Mouse (Mus musculus) CH12.LX (cell line): Measurements from ENCODE around the gene Agbl5. TPM values are rescaled to one million over a fixed set of nuclear protein-coding genes. Genes with fewer than 3 reads are reported as not detected.

Experiments
- DNase-seq: peaks from one replicate; pipeline ENCODE4 v3.0.0-alpha.2; 2013; ENCODE audit errors: extremely low read depth
- H3K27ac ChIP-seq: 2 replicates; pipeline ENCODE4 v1.5.1; 2012; ENCODE audit warnings: low read depth, mild to moderate bottlenecking, control low read depth, moderate library complexity; ENCODE audit not compliant: insufficient read depth
- H3K27me3 ChIP-seq: replicated peaks from 2 replicates; pipeline ENCODE3; 2012; ENCODE audit warnings: inconsistent platforms
- H3K36me3 ChIP-seq, 2 experiments: replicated peaks in 1 of 2; 2 replicates each; pipeline versions ENCODE3 to v1.6.1; 2012; ENCODE audit warnings: inconsistent platforms in 1 of 2, low read length in 1 of 2, mild to moderate bottlenecking in 1 of 2, mixed read lengths in 1 of 2, moderate library complexity in 1 of 2; ENCODE audit not compliant: control insufficient read depth in 1 of 2, insufficient read depth in 1 of 2
- H3K4me1 ChIP-seq, 2 experiments: 2 replicates each; pipeline ENCODE4 v1.6.1; 2012; ENCODE audit warnings: inconsistent platforms in 1 of 2, moderate library complexity in 1 of 2; ENCODE audit not compliant: insufficient read depth in 2 of 2, control insufficient read depth in 1 of 2
- H3K4me2 ChIP-seq: 2 replicates; pipeline ENCODE4 v1.6.1; 2012; ENCODE audit warnings: low read depth, mild to moderate bottlenecking, control low read depth; ENCODE audit not compliant: poor library complexity, insufficient read depth, severe bottlenecking
- H3K4me3 ChIP-seq, 3 experiments: fragments of 150-350 bp in 1 of 3; sonication (generic) in 1 of 3; replicated peaks in 1 of 3; 2 replicates each; pipeline versions ENCODE3 to v1.5.1; 2011 to 2012; ENCODE audit warnings: low read depth in 2 of 3, low read length in 2 of 3, mild to moderate bottlenecking in 2 of 3, moderate library complexity in 2 of 3, control low read depth in 1 of 3, improper control_type of control experiment in 1 of 3, inconsistent platforms in 1 of 3, mixed read lengths in 1 of 3; ENCODE audit not compliant: poor library complexity in 1 of 3
- H3K79me2 ChIP-seq: replicated peaks from 2 replicates; pipeline ENCODE4 v1.6.1; 2012; ENCODE audit warnings: mild to moderate bottlenecking, moderate library complexity; ENCODE audit not compliant: control insufficient read depth, poor library complexity, insufficient read depth, severe bottlenecking; ENCODE audit errors: extremely low read depth
- H3K9ac ChIP-seq: 2 replicates; pipeline ENCODE4 v1.6.1; 2012; ENCODE audit warnings: low read depth, mild to moderate bottlenecking, control low read depth, moderate library complexity; ENCODE audit not compliant: insufficient read depth
- H3K9me3 ChIP-seq: replicated peaks from 2 replicates; pipeline ENCODE3; 2012; ENCODE audit warnings: low read length, inconsistent platforms, mixed read lengths
- BHLHE40 ChIP-seq: IDR thresholded peaks from 2 replicates; pipeline ENCODE4 v1.6.1; 2011; ENCODE audit warnings: mild to moderate bottlenecking, low read depth, low read length, improper control_type of control experiment
- CHD2 ChIP-seq: IDR thresholded peaks from 2 replicates; pipeline ENCODE4 v1.6.1; 2011; ENCODE audit warnings: low read length, improper control_type of control experiment
- CTCF ChIP-seq, 2 experiments: IDR thresholded peaks in 1 of 2; conservative IDR thresholded peaks in 1 of 2; 2 replicates each; pipeline ENCODE4 v1.5.1; 2011 to 2012; ENCODE audit warnings: low read depth in 2 of 2, low read length in 2 of 2, improper control_type of control experiment in 1 of 2, inconsistent platforms in 1 of 2, mild to moderate bottlenecking in 1 of 2, moderate library complexity in 1 of 2
- EP300 ChIP-seq: IDR thresholded peaks from 2 replicates; pipeline ENCODE4 v1.6.1; 2011; ENCODE audit warnings: low read length, improper control_type of control experiment
- JUN ChIP-seq: IDR thresholded peaks from 2 replicates; pipeline ENCODE4 v1.6.1; 2011; ENCODE audit warnings: low read depth, mild to moderate bottlenecking, low read length, improper control_type of control experiment, moderate library complexity; ENCODE audit not compliant: insufficient read depth
- JUND ChIP-seq: conservative IDR thresholded peaks from 2 replicates; pipeline ENCODE4 v1.6.1; 2011; ENCODE audit warnings: low read depth, low read length, improper control_type of control experiment
- MAFK ChIP-seq: IDR thresholded peaks from 2 replicates; pipeline ENCODE4 v1.6.1; 2011; ENCODE audit warnings: low read length, improper control_type of control experiment; ENCODE audit not compliant: insufficient replicate concordance
- MAX ChIP-seq: IDR thresholded peaks from 2 replicates; pipeline ENCODE4 v1.6.1; 2011; ENCODE audit warnings: low read length, improper control_type of control experiment
- MYC ChIP-seq: IDR thresholded peaks from 2 replicates; pipeline ENCODE4 v1.6.1; 2011; ENCODE audit warnings: low read depth, mild to moderate bottlenecking, improper control_type of control experiment, low read length
- NELFE ChIP-seq: IDR thresholded peaks from 2 replicates; pipeline ENCODE4 v1.6.1; 2011; ENCODE audit warnings: low read depth, low read length, improper control_type of control experiment
- NRF1 ChIP-seq: IDR thresholded peaks from 2 replicates; pipeline ENCODE4 v1.6.1; 2014; ENCODE audit warnings: low read depth, mild to moderate bottlenecking, inconsistent platforms, low read length, improper control_type of control experiment, moderate library complexity
- POLR2A ChIP-seq: IDR thresholded peaks from 2 replicates; pipeline ENCODE4 v1.6.1; 2011; ENCODE audit warnings: low read depth, mild to moderate bottlenecking, improper control_type of control experiment, low read length
- RAD21 ChIP-seq: IDR thresholded peaks from 2 replicates; pipeline ENCODE4 v1.6.1; 2011; ENCODE audit warnings: low read depth, mild to moderate bottlenecking, low read length, improper control_type of control experiment, moderate library complexity
- SMC3 ChIP-seq: IDR thresholded peaks from 2 replicates; pipeline ENCODE4 v1.6.1; 2011; ENCODE audit warnings: low read depth, low read length, improper control_type of control experiment
- UBTF ChIP-seq: IDR thresholded peaks from 2 replicates; pipeline ENCODE4 v1.6.1; 2012; ENCODE audit warnings: low read depth, mild to moderate bottlenecking, inconsistent platforms, low read length, improper control_type of control experiment, moderate library complexity
- ZC3H11A ChIP-seq: IDR thresholded peaks from 2 replicates; pipeline ENCODE4 v1.6.1; 2012; ENCODE audit warnings: low read depth, mild to moderate bottlenecking, inconsistent platforms, low read length, improper control_type of control experiment
- ZMIZ1 ChIP-seq: IDR thresholded peaks from 2 replicates; pipeline ENCODE4 v1.6.1; 2012; ENCODE audit warnings: low read depth, mild to moderate bottlenecking, inconsistent platforms, low read length, improper control_type of control experiment
- dilution Hi-C: fragments of 300-500 bp; cut with MboI; formaldehyde crosslinking; loops from 2 replicates; pipeline ENCODE4 v1.14.3; 2020; ENCODE audit warnings: low sequenced_read_pairs; ENCODE audit not compliant: extremely low pct_unique_long_range_greater_than_20kb, extremely low pct_ligation_motif_present
- in situ Hi-C: fragments of 300-500 bp; cut with MboI; formaldehyde crosslinking; loops from 3 replicates; pipeline ENCODE4 v1.14.3; 2019; ENCODE audit warnings: low sequenced_read_pairs, low pct_ligation_motif_present, low pct_unique_long_range_greater_than_20kb, mixed read lengths
- polyA plus RNA-seq: library from polyadenylated mRNA; unstranded; fragments of >175 nt; gene quantifications from 2 replicates; pipeline ENCODE4 v1.2.1, GENCODE M21; 2012; ENCODE audit warnings: low read depth; ENCODE audit not compliant: insufficient read length
- total RNA-seq, 2 experiments: library from RNA; depleted of rRNA; stranded (reverse); fragments of 300-350 nt in 1 of 2; fragments of >200 nt in 1 of 2; gene quantifications; 2 replicates each; pipeline ENCODE4 v1.2.3; 2012 to 2014

Agbl5 gene
- total and polyA plus RNA-seq, 3 experiments: 4.1 to 11.6 (median 9.3) TPM

DNA sequence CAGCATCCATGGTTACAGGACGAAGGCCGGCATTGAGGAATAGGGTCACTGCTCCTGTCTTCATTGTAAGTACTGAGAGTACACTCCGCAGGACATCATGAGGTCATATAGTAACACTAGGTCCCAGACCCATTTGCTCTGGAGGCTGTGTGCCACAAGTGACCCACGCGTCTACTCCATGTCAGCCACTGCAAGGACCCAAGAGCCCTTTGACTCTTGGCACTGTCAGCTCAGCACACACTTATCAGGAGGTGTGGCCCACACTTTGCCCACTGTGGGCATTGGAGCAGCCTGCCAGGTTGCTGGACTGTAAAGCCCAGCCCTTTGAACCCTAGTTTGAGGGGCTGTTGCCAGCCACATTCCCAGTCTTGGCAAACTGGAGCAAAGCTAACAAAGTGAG is 36.7 kb downstream of the Agbl5 start:
- H3K4me1 ChIP-seq: peaks cover 8 to 36% of the 10 kb centered on the region in 2 experiments; a peak in 3 of 4 replicates
- no peak overlapping the region for H3K4me2 ChIP-seq
- TF ChIP-seq CHD2: no peak
- TF ChIP-seq CTCF (conservative IDR thresholded peaks at IDR 0.05 in 1 of 2, IDR thresholded peaks at IDR 0.05 in 1 of 2; ENCODE audit: low read depth in 2 of 2, low read length in 2 of 2): no peak
- TF ChIP-seq UBTF: no peak
- no peak for TF ChIP-seq EP300
- TF ChIP-seq MAX: no peak
- TF ChIP-seq ZC3H11A: no peak
- TF ChIP-seq NELFE: no peak
- TF ChIP-seq MAFK: no peak
- TF ChIP-seq, all 38 proteins: peak for 0
- no peaks in the 10 kb centered on the region for H3K36me3 ChIP-seq
- peaks cover 73% of the 10 kb centered on the region for H3K27me3 ChIP-seq
- H3K9ac ChIP-seq: no peak overlapping the region
- no peaks in the 10 kb centered on the region for H3K79me2 ChIP-seq
- H3K4me3 ChIP-seq: no peak overlapping the region
- dilution Hi-C loops: no loop called here
- H3K9me3 ChIP-seq: no peaks in the 10 kb centered on the region
- in situ Hi-C loops: loop anchor here (5.0 kb wide), 1 partner anchor 77 kb away; no protein-coding TSS in a partner anchor
- no peak for DNase-seq
- H3K27ac ChIP-seq: no peak overlapping the region

DNA sequence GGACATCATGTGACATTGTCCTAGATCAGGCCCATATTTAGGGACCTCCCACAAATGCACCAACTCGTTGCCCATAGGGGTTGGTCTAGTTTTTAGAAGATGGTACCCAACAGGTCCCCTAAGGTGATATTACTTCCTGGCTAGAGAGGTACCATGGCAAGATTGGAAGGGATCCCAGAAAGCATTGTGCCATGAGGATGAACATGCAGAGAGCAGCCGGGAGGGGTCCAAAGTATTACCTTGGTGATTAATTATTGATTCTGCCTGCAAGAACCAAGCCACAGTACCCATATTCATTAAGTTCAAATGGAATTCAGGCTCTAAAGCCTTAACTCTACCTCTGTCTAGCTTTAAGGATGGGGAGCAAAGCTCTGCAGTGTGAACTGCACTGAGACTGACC is 37.6 kb downstream of the Agbl5 start:
- TF ChIP-seq MYC (no peak), SMC3 (no peak), POLR2A (no peak), BHLHE40 (no peak), RAD21 (no peak), JUN (no peak), NRF1 (no peak), ZMIZ1 (no peak), JUND (no peak)
- TF ChIP-seq, all 38 proteins: peak for 0
- Histone ChIP-seq H3K9ac (no peak overlapping the region), H3K79me2 (no peaks in the 10 kb centered on the region), H3K36me3 (no peaks in the 10 kb centered on the region), H3K4me3 (no peak overlapping the region), H3K4me2 (no peak overlapping the region), H3K27me3 (peaks cover 68% of the 10 kb centered on the region), H3K9me3 (no peaks in the 10 kb centered on the region), H3K4me1 (peaks cover 0 to 33% of the 10 kb centered on the region in 2 experiments; a peak in 3 of 4 replicates), H3K27ac (no peak overlapping the region)
- in situ Hi-C loops (loop anchor here (5.0 kb wide), 1 partner anchor 76 kb away; no protein-coding TSS in a partner anchor), dilution Hi-C loops (no loop called here)
- DNase-seq: no peak
